Mouse (Mus musculus) liver (tissue): Measurements from ENCODE around the gene Tmem238l.
A peak's percentile ranks its signal among the peaks of the same experiment; 100 is the strongest.

ENCODE experiments used
- DNase-seq: peaks from one replicate; pipeline ENCODE4 v3.0.0-alpha.2; 2020; ENCODE audit warnings: mixed read lengths

Gene Tmem238l

GRCm38 (mm10) chr11:66981336-66982115 is 25.1 kb downstream of the Tmem238l start:
- DNase-seq, result no peak

- peak; percentile 26 for DNase-seq
Measured at GRCm38 (mm10) chr11:66982794-66983193, 26.4 kb downstream of the Tmem238l start.

- no peak for DNase-seq
Measured at GRCm38 (mm10) chr11:66983422-66984164, 27.2 kb downstream of the Tmem238l start.

- DNase-seq, result peak; percentile 70
Measured at GRCm38 (mm10) chr11:66984165-66985135, 28.0 kb downstream of the Tmem238l start.

- DNase-seq, result no peak
Measured at GRCm38 (mm10) chr11:66985136-66985702, 28.8 kb downstream of the Tmem238l start.

- DNase-seq, result no peak
Measured at GRCm38 (mm10) chr11:66992150-66992549, 35.7 kb downstream of the Tmem238l start.

- DNase-seq, result no peak
Measured at GRCm38 (mm10) chr11:66993674-66994073, 37.2 kb downstream of the Tmem238l start.

- DNase-seq, result no peak
Measured at GRCm38 (mm10) chr11:66996446-66996845, 40.0 kb downstream of the Tmem238l start.

GRCm38 (mm10) chr11:66998467-66999403 is 42.3 kb downstream of the Tmem238l start:
- no peak for DNase-seq

- DNase-seq, result no peak
Measured at GRCm38 (mm10) chr11:67000671-67001070, 44.2 kb downstream of the Tmem238l start.

GRCm38 (mm10) chr11:67001717-67002116 is 45.3 kb downstream of the Tmem238l start:
- no peak for DNase-seq

- no peak for DNase-seq
Measured at GRCm38 (mm10) chr11:67002911-67003310, 46.5 kb downstream of the Tmem238l start.

GRCm38 (mm10) chr11:67007961-67008360 is 51.5 kb downstream of the Tmem238l start:
- DNase-seq, result no peak

GRCm38 (mm10) chr11:67008528-67008927 is 52.1 kb downstream of the Tmem238l start:
- DNase-seq, result no peak

- DNase-seq, result peak; percentile 9
Measured at GRCm38 (mm10) chr11:67010430-67010829, 54.0 kb downstream of the Tmem238l start.

GRCm38 (mm10) chr11:67011635-67012034 is 55.2 kb downstream of the Tmem238l start:
- DNase-seq, result no peak
